Mouse (Mus musculus): ENCODE results near the gene Zfp319.

The Zfp319 gene

DNA sequence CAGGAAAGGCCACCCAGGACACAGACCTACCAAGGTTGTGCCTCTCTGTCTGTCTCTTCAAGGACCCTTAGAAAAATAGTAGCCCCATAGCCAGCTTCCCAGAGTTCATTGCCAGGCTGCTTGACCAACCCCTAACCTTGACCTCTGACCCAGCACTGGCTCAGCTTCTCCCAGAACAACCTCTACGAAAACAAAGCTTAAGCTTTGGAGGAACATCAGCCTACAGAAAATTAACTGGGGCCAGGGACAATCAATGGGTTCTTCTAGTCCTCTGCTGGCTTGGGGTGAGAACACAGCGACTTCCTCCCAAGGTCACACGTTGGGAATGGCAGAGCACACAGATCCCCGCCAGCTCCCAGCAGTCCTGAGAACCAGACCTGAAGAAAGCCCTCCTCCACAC lies 26.2 kb downstream of the Zfp319 start:
- no peak for DNase-seq

DNA sequence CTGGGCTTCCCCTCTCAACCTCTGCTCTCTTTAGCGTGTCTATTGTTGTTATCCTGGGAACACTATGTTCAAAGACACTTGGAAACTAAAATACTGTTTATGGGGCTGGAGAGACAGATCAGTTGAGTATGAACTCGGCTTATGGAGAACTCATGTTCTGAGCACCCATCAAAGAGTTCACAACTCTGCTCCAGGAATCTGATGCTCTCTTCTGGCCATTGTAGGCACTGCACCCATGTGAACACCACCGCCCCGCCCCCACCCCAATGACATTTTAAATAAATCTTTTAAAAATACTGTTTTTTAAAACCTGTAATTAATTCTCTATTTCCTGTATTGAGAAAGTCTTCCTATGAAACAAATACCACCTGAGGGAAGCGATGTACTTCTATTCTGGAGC lies 29.3 kb downstream of the Zfp319 start:
- peak; percentile 71 for DNase-seq

DNA sequence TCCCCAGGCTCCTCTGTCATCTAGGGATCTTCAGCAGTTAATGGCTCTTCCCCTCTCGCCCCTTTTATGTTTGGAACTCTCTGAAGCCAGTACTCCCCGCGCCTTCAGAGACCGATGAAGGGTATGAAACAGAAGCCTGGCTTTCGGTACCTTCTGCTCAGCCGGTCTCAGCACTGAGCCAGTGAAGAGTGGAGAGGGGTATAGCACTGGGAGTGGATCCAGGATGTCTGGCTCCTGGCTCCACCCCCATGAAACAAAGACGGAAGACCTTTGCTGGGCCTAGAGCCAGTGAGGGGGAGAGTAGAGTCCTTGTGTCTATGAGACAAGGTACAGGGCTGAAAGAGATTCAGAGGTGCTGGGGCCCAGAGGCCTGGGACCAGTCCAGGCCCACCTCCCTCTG lies 37.9 kb downstream of the Zfp319 start:
- peak; percentile 69 for DNase-seq

DNA sequence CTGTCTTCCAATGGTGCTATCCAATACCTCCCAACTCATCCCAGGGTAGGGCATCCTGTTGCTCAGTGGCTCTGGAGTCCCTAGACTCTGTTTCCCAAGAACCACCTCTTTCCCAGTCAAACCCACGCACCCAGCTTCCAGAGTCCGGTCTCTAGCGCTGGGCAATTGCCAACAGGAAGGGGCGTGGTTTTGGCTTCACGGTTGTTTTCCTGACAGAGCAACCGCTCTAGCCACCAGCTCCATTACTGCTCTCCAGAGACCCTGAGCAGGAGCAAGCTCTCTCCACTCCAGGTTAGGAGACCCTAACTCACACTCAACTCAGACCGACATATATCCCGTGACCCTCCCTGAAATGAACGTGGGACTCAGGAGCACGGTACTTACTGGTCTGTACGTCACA lies 38.6 kb downstream of the Zfp319 start:
- DNase-seq = peak; percentile 96

DNA sequence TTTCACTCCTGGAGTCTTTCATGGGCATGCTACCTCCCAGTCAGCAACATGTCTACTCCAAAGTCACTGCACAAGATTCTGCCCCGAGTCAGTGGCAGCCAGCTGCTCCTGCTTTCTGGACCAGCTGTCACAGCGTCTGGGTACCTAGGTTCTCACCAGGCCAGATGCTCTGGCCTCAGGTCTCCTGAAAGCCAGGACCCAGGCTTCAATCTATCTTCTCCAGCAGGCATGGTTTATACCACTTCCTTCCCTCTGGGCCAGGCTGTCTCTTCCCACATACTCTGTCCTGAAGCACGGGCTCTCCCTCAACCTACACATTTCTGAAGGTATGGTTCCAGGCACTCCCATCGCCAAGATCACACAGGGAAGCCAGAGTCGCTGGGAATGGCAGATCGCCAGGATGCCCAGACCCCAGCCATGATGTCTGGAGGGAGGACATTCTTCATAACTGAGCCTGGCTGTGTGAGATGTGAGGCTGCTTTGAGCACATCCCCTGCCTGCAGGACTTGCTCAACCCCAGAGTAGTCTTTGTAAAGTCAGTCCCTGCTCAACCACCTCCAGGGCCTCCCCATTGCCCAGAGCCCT lies 42.6 kb downstream of the Zfp319 start:
- no peak for DNase-seq

DNA sequence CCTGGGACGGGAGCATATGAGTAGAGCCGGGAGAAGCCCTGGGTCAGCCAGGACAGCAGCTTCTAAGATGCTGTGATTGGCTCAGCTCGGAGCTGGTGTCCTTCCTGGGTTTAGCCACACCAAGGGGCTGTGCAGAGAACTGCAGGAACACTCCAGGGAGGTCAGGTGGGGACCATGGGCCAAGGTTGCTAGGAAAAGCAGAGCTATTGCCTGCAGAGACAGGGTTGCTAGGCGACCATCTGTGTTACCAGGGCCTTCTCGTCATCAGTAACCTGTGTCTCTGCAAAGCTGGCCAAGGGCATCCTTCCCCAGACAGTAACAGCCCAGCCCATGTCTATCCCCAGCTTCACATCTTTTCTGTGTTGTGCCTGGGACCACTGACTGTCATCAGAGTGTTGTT lies 50.3 kb downstream of the Zfp319 start:
- DNase-seq = no peak

All from kidney, postnatal 10 days (tissue).